Mouse (Mus musculus) thymus, adult 2 months (tissue): ENCODE results near the gene Gpr158.
"Not testable (repeated sequence)": the region's sequence is repeated elsewhere in the genome, so short reads cannot be mapped to it uniquely, and the experiment has no call there.

Experiments
- CTCF ChIP-seq: fragments of 200-500 bp; IDR thresholded peaks from 2 replicates; pipeline ENCODE4 v1.5.1; 2012; ENCODE audit warnings: mild to moderate bottlenecking, control low read depth, low read length, moderate library complexity, borderline replicate concordance; ENCODE audit not compliant: control insufficient read depth, poor library complexity, insufficient read depth; ENCODE audit errors: extremely low read depth
- POLR2A ChIP-seq: fragments of 200-500 bp; IDR thresholded peaks from 2 replicates; pipeline ENCODE4 v1.6.1; 2012; ENCODE audit warnings: mild to moderate bottlenecking, low read length, control low read depth, moderate library complexity; ENCODE audit not compliant: control insufficient read depth, poor library complexity, insufficient read depth; ENCODE audit errors: extremely low read depth

DNA sequence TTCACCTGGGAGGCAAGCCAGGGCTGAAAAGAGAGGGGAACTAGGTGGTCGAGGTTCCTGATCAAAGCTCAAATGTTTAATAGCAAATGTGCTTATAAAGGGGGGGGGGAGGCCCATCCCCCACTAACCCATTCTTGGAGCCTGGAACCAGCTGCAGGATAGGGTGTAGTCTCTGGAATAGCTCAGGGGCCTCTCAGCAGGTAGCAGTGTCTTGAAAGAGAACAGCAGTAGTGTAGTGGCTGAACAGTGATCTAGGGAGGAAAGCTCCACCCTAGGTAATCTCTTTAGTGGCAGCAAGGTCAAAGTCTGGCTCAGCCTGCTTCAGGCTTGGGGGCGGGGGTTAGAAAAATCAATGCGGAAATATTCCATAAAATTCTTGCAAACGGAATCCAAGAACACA lies 93.3 kb downstream of the Gpr158 start:
- not testable (repeated sequence) for TF ChIP-seq POLR2A, CTCF
